Mouse (Mus musculus): ENCODE data around the gene Dnal1.

Dnal1 gene

DNA sequence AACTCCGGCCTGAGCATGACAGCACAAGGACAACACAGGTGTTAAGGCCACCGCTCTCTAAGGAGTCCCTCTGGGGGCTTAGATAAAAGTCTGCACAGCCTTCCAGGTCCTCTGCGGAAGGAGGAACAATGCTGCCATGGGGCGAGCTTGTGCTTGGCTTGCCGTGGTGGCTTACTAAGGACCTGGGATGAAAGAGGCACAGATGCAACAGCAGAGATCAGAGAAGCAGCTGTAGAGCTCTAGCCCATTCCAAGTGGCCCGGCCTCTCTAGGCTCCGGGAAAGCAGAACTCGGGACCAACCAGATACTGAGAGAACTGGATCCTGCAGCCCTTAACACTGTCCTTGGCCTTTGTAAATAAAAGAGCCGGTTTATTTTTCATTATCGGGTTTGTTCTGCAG, 37.7 kb downstream of the Dnal1 start:
- TF ChIP-seq GATA4 (IDR thresholded peaks at IDR 0.05; ENCODE audit: insufficient replicate concordance, low read length), result no peak

DNA sequence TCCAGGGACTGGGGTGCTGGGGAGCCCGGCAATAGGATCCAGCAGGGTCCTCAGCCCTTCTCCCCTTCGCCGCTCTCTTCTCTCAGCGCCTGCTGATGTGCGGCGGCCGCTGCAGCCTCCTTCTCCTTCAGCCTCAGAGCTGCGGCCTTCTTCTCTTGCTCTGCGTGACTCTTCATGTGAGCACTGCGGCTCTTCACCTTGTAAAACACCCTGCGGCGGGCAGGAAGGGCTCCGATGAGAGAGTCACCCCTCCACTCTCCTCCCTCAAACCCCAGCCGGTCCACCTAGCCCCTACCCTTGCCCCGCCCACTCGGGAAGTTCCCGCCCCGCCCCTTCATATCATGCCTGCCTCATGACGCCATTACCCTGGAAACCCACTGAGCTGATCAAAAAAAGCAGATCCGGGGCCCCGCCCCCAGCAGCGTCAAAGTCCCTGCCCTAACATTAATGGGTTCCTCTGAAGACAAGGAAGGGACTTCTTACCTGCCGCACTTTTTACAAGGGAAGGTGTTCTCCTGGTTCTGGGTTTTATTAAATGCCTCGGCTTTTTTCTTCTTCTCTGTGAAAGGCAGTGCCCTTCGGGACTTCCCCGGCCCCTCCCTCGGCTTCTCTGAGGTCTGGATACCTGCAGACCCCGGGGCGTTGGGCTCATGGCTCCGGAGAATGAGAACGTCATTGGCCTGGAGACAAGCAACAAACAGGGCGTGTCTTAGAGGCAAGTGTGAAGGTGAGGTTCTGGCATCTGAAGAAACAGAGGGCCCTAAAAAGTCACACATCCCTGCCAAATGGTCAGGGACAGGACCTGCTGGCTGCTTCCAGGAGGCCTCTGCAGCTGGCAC, 38.4 kb downstream of the Dnal1 start:
- TF ChIP-seq GATA4 (IDR thresholded peaks at IDR 0.05; ENCODE audit: insufficient replicate concordance, low read length), result no peak

DNA sequence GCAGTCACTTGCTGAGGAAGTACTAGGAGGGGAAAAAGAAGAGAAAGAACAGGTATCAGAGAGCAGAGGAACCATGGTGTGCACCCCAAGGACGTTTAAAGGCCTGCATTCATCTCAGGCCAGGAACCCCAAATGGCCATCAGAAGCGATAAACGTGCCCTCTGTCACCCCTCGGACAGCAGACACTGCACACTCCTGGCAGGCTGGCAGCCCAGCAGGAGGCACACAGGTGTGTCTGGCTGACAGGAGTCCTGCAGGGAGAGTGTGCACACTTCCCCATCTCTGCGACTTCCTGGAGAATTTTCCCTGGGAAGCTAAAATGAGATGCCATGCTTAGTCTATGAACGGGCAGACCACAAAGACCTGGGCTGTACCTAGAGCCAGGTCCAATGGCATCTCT, 39.2 kb downstream of the Dnal1 start:
- no peak for TF ChIP-seq GATA4 (IDR thresholded peaks at IDR 0.05; ENCODE audit: insufficient replicate concordance, low read length)

DNA sequence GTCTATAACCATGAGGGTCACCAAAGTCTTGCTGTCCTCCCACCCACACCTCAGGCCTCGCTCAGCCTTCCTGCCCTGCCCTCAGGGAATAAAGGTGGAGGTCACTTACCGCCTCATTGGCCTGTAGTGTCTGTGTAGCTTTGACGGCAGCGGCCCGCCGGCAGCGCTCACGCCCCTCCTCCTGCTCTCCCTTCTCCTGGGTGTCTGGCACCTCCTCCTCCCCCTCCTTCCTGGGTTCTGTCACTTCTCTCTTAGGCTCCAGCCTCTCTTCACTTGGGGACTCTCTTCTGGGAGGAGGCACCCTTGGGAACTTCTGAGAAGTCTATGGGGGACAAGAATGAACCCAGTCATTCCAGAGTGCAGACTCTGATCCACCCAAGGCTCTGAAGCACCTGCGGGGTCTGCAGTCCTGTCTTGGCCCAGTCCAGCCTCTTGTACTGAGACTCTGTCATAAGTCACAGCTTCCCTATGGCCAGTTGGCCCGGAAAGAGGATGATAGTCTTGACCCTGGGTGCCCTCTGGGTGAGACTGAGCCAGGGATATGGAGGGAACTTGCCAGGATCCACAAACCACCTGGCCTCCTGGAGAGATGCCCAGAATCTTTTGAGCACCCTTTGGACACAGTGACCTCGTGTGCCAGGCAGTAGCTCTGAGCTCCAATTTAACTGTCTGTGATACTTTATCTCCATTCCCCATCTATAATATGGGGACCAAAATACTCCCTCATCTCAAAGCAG, 40.8 kb downstream of the Dnal1 start:
- TF ChIP-seq GATA4 (IDR thresholded peaks at IDR 0.05; ENCODE audit: insufficient replicate concordance, low read length), result peak; percentile 84

DNA sequence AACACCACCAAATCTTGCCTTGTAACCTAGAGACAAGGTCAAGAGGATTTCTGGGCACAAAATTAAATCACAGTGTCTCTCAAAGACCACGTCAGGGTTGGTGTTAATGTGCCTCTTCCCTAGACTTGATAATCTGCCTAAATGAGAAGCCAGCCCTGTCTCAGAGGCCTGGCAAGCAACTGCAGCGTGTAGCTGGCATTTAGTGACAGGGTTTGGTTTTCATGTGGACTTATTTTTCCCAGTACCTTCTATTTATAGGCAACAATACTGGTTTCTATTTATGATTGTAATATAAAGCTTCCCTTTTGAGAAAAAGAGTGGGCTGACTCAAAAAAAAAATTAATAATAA, 41.3 kb downstream of the Dnal1 start:
- TF ChIP-seq GATA4 (IDR thresholded peaks at IDR 0.05; ENCODE audit: insufficient replicate concordance, low read length), result no peak

DNA sequence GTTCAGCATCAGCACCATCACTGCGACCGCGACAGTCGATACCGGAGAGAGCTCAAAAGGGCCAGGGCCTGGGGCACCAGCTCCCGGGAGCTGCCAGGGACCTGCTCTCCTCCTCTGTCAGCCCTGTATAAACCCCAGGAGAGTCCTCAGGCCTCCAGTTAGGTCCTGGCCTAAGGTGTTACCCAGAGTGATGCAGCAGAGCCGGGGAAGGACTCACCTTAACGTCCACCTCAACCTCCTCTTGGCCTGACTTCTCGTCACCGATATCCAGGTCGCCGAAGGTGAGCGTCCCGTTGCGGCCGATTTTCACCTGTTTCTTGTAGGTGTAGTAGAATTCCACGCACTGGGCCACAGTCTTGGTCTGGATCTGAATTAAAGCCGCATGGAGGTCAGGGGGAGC, 42.0 kb downstream of the Dnal1 start:
- TF ChIP-seq GATA4 (IDR thresholded peaks at IDR 0.05; ENCODE audit: insufficient replicate concordance, low read length), result no peak

DNA sequence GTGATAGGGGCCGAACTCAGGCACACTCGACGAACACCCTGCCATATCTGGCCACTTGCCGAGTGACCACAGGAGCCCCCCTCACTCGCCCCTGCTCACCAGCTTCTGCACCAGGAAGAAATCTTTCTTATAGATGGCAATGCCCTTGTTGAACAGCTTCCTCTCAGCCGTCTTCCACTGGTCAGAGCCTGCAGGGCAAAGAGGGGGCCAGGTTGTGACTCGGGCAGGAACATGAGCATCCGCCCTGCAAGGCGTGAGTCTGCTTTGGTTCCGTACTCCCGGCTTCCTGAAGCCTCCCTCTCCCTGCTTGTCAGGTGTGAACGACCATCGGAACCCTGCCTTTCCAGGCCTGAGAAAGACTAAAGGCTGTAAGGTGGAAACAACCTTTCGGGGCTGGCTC, 44.0 kb downstream of the Dnal1 start:
- no peak for TF ChIP-seq GATA4 (IDR thresholded peaks at IDR 0.05; ENCODE audit: insufficient replicate concordance, low read length)

DNA sequence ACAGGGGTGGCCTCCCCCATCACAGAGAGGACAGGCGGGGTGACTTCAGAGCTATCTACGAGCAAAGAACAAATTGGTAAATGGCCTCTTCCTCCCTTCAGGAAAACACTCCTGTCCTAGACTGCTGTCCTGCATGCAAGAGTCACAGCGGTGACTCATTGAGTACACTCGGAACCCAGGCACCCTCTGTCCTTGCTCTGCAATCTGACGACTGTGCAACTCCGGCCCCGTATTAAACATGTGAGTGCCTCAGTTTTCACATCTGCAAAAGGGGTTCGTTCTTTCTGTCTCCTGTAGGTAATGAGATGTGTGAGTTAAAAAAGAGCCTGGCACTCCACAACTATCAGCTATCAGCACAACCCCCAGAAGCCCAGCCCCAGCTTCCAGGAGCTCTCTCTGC, 46.3 kb downstream of the Dnal1 start:
- no peak for TF ChIP-seq GATA4 (IDR thresholded peaks at IDR 0.05; ENCODE audit: insufficient replicate concordance, low read length)

DNA sequence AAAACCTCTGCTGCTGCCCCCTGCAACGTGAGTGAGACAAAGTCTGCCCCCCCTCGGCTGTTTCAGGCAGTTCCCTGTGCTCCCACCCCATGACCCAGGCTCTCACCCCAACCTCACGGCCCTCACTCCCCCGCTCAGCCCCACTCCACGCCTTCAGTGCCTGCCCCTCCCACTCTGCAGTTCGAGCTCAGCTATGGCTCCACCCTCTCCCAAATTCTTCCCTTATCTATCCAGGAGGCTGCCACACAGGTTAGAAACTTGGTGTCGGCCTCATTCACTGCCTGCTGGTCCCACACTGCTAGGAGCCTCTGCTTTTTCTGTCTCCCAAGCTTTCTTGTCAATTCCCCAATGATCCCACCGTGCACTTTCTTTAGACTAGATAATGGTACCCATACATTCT, 47.0 kb downstream of the Dnal1 start:
- no peak for TF ChIP-seq GATA4 (IDR thresholded peaks at IDR 0.05; ENCODE audit: insufficient replicate concordance, low read length)

DNA sequence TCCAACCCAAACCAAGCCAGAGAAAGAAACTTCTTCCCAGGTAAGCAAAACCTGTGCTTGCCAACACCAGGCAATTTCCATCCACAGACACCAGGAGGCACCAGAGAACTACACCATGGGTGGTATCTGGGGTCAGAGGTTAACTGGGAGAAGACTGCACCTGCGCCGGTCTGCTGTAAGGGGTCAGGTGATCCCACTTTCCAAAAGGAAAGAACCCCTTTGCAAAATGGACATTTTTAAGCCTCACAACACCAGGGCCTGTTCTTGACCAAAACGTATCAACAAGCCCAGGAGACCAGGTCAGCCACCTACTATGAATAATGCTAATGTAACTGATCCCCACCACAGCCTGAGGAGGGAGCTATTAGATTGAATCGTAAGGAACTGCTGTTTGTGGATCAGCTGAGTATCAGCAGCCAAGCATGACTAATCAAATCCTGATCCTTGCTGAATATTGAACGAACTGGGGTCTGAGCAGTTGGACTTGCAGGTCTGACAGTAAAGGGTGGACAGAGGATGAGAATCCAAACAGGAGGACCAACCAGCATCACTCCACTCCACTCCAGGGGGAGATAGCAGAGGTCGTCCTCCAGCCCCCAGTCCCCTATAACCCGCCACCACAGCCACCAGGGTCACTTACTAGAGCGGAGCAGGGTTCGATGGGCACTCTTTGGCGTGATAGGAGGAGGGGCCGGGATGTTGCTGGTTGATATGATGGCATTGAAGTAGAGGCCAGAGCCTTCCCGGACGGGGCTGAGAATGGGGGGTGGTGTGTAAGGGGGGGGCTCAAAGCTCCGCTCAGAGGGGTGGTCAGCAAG, 47.7 kb downstream of the Dnal1 start:
- TF ChIP-seq GATA4 (IDR thresholded peaks at IDR 0.05; ENCODE audit: insufficient replicate concordance, low read length), result no peak; the same call in 1 of the 2 replicates

DNA sequence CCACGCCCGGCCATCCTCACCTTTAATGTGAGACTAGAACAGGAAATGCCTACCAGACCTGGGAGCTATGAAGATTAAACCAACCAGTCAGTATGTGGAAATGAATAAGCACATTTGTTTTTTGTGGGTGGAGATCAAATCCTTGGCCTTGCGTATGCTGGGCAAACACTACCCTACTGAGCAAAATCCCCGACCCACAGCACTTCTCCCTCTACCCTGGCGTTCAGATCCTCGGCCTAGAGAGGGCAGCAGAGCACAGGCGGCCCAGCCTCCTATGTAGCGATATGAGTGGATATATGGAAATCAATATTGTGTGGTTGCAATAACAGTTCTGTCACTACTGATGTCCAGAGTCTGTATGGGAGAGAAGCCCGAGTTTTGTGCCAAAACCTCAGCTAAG, 49.0 kb downstream of the Dnal1 start:
- no peak for TF ChIP-seq GATA4 (IDR thresholded peaks at IDR 0.05; ENCODE audit: insufficient replicate concordance, low read length)

DNA sequence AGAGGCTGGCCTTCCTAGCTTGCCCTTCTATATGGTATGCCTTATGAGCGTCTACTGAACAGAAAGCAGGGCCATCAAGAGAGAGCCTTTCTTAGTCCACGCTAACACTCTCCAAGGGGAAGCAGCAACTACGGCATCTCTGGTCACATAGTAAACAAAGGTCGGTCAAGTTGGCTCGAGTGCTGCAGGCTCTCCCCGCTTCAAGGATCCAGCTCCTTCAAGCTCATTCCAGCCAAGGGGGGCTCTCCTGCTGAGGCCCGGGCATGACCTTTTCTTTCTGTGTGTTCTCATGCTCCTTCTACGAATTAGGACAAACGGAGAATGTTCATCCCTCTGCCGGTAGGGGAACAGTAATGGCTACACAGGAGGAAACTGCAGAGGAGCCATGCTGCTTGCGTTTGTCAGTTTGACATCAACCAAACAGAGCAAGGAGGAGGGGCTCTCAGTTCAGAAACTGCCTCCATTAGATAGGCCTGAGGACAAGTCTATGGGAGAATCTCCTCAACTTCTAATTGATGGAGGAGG, 49.5 kb downstream of the Dnal1 start:
- no peak for TF ChIP-seq GATA4 (IDR thresholded peaks at IDR 0.05; ENCODE audit: insufficient replicate concordance, low read length)

DNA sequence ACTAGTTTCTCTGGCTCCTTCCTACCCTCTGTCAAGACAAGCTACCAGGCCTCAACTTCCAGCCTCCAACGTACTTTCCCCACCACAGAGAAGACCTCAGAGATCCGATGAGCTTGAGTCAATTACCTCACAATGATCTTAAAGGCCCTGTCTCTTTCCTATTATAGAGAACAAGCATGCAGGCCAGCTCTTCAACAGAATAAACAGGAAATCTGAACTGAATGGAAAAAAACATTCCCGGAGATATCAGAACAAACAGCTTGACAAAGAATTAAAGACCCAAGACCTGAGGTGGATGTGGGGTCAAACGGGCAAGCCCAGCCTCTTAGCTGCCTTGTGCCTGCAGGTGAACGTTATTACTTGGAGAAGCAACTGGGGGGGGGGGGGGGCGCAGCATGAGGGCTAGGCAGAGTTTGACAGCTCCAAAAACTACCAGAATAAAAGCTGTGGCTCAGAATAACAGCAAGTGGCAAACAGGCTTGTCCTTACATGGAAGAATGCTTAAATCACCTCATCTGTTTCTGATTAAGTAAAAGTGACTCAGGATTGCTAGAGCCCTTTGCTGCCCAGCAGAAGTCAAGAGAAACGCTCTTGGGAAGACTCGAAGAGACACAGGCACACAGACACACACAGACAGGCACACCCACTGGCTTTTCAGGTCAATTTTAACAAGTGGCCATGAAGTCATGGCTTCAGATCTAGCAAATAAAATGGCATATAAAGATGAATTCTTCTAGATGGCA, 51.6 kb downstream of the Dnal1 start:
- peak; percentile 39; the same call in 1 of the 2 replicates for TF ChIP-seq GATA4 (IDR thresholded peaks at IDR 0.05; ENCODE audit: insufficient replicate concordance, low read length)

DNA sequence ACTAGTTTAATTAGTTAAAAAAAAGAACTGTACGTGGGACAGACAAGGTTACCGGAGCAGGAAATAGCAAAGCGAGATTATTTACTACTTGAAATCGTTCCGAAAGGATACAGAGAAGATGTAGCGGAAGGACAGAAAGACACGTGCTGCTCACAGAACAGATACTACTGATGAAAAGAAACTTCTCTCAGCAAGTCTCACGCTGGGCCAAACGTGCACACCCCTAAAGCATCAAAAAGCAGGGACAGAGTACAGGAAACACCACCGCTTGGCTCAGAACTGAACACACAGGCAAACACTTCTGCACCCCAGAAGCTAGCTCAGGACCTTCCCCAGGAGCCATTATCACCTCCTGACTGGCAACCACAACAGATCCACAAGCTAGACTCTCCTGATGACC, 56.4 kb downstream of the Dnal1 start:
- no peak for TF ChIP-seq GATA4 (IDR thresholded peaks at IDR 0.05; ENCODE audit: insufficient replicate concordance, low read length)

DNA sequence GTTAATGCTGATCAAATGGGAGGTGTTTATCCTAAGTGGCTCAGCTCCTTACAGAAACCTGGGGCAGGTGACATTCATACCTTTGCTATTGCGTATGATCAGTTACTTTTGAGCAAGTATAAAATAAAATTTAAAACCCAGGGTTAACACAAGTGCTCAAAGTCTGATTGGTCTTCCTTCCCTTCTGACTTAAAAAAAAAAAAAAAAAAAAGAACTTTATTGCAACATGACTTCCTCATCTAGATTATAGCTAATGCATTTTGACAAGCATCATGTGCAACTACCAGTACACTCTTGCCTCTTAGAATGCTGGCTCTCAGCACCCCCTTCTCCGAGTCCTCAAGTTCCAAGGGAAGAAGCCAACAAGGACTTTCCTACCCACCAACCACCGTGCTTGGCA, 58.0 kb downstream of the Dnal1 start:
- TF ChIP-seq GATA4 (IDR thresholded peaks at IDR 0.05; ENCODE audit: insufficient replicate concordance, low read length), result no peak
